ENCODE assay signal across 21 mouse cellular contexts in genomic region chr14:71248534-71248933, GRCm38 (mm10).
DNase-seq lines count a peak whose midpoint lies in the region; ATAC-seq and TF ChIP-seq lines count a peak whose summit lies in the region.
"Had no signal": no experiment of that assay in that cellular context is flagged by ENCODE, and none has a peak within 500 bp of the region (broad histone marks: within the 10 kb centered on the region; RNA-seq: fewer than 3 reads in every experiment).

No protein-coding gene starts in this region.

- H3K9me3 ChIP-seq in lung, embryonic 14.5 days (ENCODE audit: low read depth, low read length): no peaks in the 10 kb centered on the region
- no peaks in the 10 kb centered on the region for H3K9me3 ChIP-seq in lung, embryonic 16.5 days (ENCODE audit: control insufficient read depth, low read length)
- no peaks in the 10 kb centered on the region for H3K9me3 ChIP-seq in midbrain, embryonic 11.5 days (ENCODE audit: control insufficient read depth, low read length)
- no peaks in the 10 kb centered on the region for H3K9me3 ChIP-seq in midbrain, postnatal 0 days (ENCODE audit: low read length)
- H3K9me3 ChIP-seq: embryonic facial prominence, embryonic 10.5 days; embryonic facial prominence, embryonic 12.5 days; forebrain, embryonic 13.5 days; forebrain, embryonic 15.5 days had no signal

- ATAC-seq in lung, embryonic 14.5 days (ENCODE audit: insufficient read depth): peak; percentile 52; the same call in 1 of the 2 replicates
- ATAC-seq in lung, embryonic 16.5 days (ENCODE audit: low read depth): peak; percentile 87
- ATAC-seq in midbrain, embryonic 11.5 days (ENCODE audit: low FRiP score): no peak
- ATAC-seq in midbrain, postnatal 0 days (ENCODE audit: low FRiP score): no peak
- ATAC-seq: activated CD4-positive, CD25-positive, alpha-beta regulatory T cell, adult 4 months; Patski had no signal

- H3K4me2 ChIP-seq in lung, embryonic 14.5 days: no peak overlapping the region
- no peak overlapping the region for H3K4me2 ChIP-seq in lung, embryonic 16.5 days (ENCODE audit: low read depth, low read length)
- H3K4me2 ChIP-seq in midbrain, embryonic 11.5 days: no peak overlapping the region
- no peak overlapping the region for H3K4me2 ChIP-seq in midbrain, postnatal 0 days (ENCODE audit: low read depth, low read length, poor library complexity, severe bottlenecking)
- H3K4me2 ChIP-seq: embryonic facial prominence, embryonic 12.5 days; forebrain, embryonic 13.5 days; forebrain, embryonic 15.5 days had no signal

- 69% methylated on average over 2 of the region's 2 CpGs for WGBS in lung, embryonic 14.5 days
- WGBS in lung, embryonic 16.5 days: 63% methylated on average over 2 of the region's 2 CpGs
- WGBS in midbrain, embryonic 11.5 days: 92% methylated on average over 2 of the region's 2 CpGs
- 93% methylated on average over 2 of the region's 2 CpGs for WGBS in midbrain, postnatal 0 days

- no peaks in the 10 kb centered on the region for H3K27me3 ChIP-seq in lung, embryonic 14.5 days (ENCODE audit: insufficient read depth, low read length)
- no peaks in the 10 kb centered on the region for H3K27me3 ChIP-seq in lung, embryonic 16.5 days (ENCODE audit: control insufficient read depth, insufficient read depth, low read depth, low read length)
- H3K27me3 ChIP-seq in midbrain, embryonic 11.5 days (ENCODE audit: control insufficient read depth, insufficient read depth, low read length): no peaks in the 10 kb centered on the region
- no peaks in the 10 kb centered on the region for H3K27me3 ChIP-seq in midbrain, postnatal 0 days (ENCODE audit: insufficient read depth, low read length)
- H3K27me3 ChIP-seq: embryonic facial prominence, embryonic 12.5 days; forebrain, embryonic 15.5 days; Patski had no signal

- H3K4me1 ChIP-seq in lung, embryonic 14.5 days (ENCODE audit: insufficient read depth): no peaks in the 10 kb centered on the region
- H3K4me1 ChIP-seq in lung, embryonic 16.5 days (replicated peaks; ENCODE audit: control insufficient read depth, insufficient read depth, low read length): no peaks in the 10 kb centered on the region
- no peaks in the 10 kb centered on the region for H3K4me1 ChIP-seq in midbrain, embryonic 11.5 days (ENCODE audit: control insufficient read depth, insufficient read depth, low read length)
- H3K4me1 ChIP-seq in midbrain, postnatal 0 days (ENCODE audit: insufficient read depth, low read length): no peaks in the 10 kb centered on the region

- no peak for TF ChIP-seq CTCF in lung, embryonic 14.5 days (IDR thresholded peaks at IDR 0.05; ENCODE audit: low read depth)
- TF ChIP-seq CTCF in midbrain, postnatal 0 days (IDR thresholded peaks at IDR 0.05): no peak

- no peak overlapping the region for H3K27ac ChIP-seq in lung, embryonic 14.5 days (ENCODE audit: low read depth)
- H3K27ac ChIP-seq in lung, embryonic 16.5 days (ENCODE audit: low read length): no peak overlapping the region
- H3K27ac ChIP-seq in midbrain, embryonic 11.5 days (ENCODE audit: low read depth, low read length): no peak overlapping the region
- H3K27ac ChIP-seq in midbrain, postnatal 0 days (ENCODE audit: low read depth, low read length): no peak overlapping the region
- H3K27ac ChIP-seq: embryonic facial prominence, embryonic 10.5 days; forebrain, embryonic 13.5 days; forebrain, embryonic 15.5 days had no signal

- no peak overlapping the region for H3K9ac ChIP-seq in lung, embryonic 14.5 days
- H3K9ac ChIP-seq in lung, embryonic 16.5 days (ENCODE audit: low read length): no peak overlapping the region
- H3K9ac ChIP-seq in midbrain, embryonic 11.5 days (ENCODE audit: low read length): no peak overlapping the region
- H3K9ac ChIP-seq in midbrain, postnatal 0 days (replicated peaks; ENCODE audit: low read length, poor library complexity, severe bottlenecking): no peak overlapping the region
- H3K9ac ChIP-seq: embryonic facial prominence, embryonic 12.5 days; forebrain, embryonic 13.5 days; forebrain, embryonic 15.5 days had no signal

- H3K4me3 ChIP-seq in lung, embryonic 14.5 days (ENCODE audit: low read depth, low read length): no peak overlapping the region
- no peak overlapping the region for H3K4me3 ChIP-seq in lung, embryonic 16.5 days (ENCODE audit: low read length)
- H3K4me3 ChIP-seq in midbrain, embryonic 11.5 days (ENCODE audit: low read depth, low read length): no peak overlapping the region
- no peak overlapping the region for H3K4me3 ChIP-seq in midbrain, postnatal 0 days (ENCODE audit: low read depth, low read length)
- H3K4me3 ChIP-seq: embryonic facial prominence, embryonic 10.5 days; embryonic facial prominence, embryonic 12.5 days; forebrain, embryonic 13.5 days; forebrain, embryonic 15.5 days had no signal

- peak; percentile 37 for DNase-seq in lung, embryonic 14.5 days
- no peak for DNase-seq in lung, adult 18-20 months
- DNase-seq in lung, postnatal 10 days: no peak
- peak; percentile 76 for DNase-seq in midbrain, embryonic 11.5 days (ENCODE audit: low spot score, missing footprints)
- no peak for DNase-seq in midbrain, postnatal 0 days (ENCODE audit: low spot score)
- DNase-seq in right cerebral cortex, adult 18-20 months: no peak
- DNase-seq: adrenal gland, adult 8-10 months; adrenal gland, postnatal 14 days; adrenal gland, postnatal 36 days; cerebellum, adult 11-12 months; cerebellum, adult 2 months; cerebellum, adult 9-10 months; cerebellum, postnatal 10 days; cerebellum, postnatal 25 days had no signal

- no peaks in the 10 kb centered on the region for H3K36me3 ChIP-seq in lung, embryonic 14.5 days (ENCODE audit: insufficient read depth)
- no peaks in the 10 kb centered on the region for H3K36me3 ChIP-seq in lung, embryonic 16.5 days (ENCODE audit: control insufficient read depth, insufficient read depth, low read length)
- H3K36me3 ChIP-seq in midbrain, embryonic 11.5 days (ENCODE audit: control insufficient read depth, insufficient read depth, low read length): no peaks in the 10 kb centered on the region
- H3K36me3 ChIP-seq in midbrain, postnatal 0 days (ENCODE audit: insufficient read depth, low read length): no peaks in the 10 kb centered on the region
- H3K36me3 ChIP-seq: embryonic facial prominence, embryonic 10.5 days; embryonic facial prominence, embryonic 12.5 days; forebrain, embryonic 15.5 days had no signal

Comparison
In these comparisons a context has a peak if more than half of its experiments do, and no peak if none do; other contexts are left out.
1. DNase-seq: peak in lung, embryonic 14.5 days (single experiment) and midbrain, embryonic 11.5 days (single experiment); none in lung, adult 18-20 months (0 of 2), lung, postnatal 10 days (single experiment), midbrain, postnatal 0 days (single experiment) and right cerebral cortex, adult 18-20 months (single experiment).
2. ATAC-seq: peak in lung, embryonic 14.5 days (single experiment) and lung, embryonic 16.5 days (single experiment); none in midbrain, embryonic 11.5 days (single experiment) and midbrain, postnatal 0 days (single experiment).